Mouse (Mus musculus): ENCODE results near the gene Tspan4. TPM values are rescaled to one million over a fixed set of nuclear protein-coding genes. Genes with fewer than 3 reads are reported as not detected.

Gene Tspan4
- 97.6 and 109 TPM in 2 replicates for polyA plus RNA-seq (2012; rRNA removed)

DNA sequence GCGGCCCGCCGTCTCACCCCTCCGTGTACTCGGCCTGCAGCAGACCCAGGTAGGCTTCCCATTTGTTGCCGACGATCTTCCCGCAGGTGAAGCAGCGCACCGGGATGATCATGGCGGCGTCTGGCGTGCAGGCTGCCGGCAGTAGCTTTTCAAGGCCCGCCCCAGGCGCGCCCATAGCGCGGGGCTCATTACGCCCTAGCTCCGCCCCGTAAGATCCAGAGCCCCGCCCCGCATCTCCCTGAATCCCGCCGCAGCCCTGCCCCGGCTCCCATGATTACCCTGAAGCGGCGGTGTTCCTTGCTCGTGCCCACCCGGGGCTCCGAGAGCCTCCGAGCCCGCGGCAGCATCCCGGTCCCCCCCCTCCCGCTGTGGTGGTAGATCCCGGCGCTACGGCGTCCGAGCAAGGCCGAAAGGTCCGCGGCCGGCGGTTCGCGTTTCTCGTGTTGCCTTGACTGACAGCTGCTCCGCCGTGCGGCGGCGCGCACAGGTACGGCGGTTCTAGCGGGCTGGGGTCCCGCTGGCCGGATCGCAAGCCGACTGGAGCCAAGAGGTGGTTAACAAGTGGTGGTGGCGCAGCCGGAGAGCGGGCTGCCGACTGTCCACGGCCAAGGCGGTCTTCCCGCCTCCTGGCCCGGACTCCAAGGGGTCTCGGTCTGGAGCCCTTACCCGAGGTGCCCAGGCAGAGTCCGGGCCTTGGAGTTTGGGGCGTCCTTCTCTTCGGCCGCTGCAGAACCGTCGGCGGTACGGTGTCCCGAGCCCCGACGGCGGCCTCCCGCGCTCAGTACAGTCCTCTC is at the start of gene Tspan4, which contains the start of gene Polr2l:
Gene Tspan4 (plus strand): TSS at position 230 of the 794 bp plus-strand sequence.
Gene Polr2l (minus strand): TSS at position 122 of the 794 bp plus-strand sequence.
- Histone ChIP-seq H3K27me3 (ENCODE audit: control insufficient read depth, insufficient read depth, low read length) (peaks cover 7% of the 10 kb centered on the region; the same call in 1 of the 2 replicates), H3K4me1 (ENCODE audit: control insufficient read depth, insufficient read depth, insufficient read length) (peaks cover 12% of the 10 kb centered on the region), H3K27ac (ENCODE audit: insufficient read depth, low read length) (peak within 1 kb of the TSS; percentile 91), H3K36me3 (ENCODE audit: control insufficient read depth, insufficient read depth, low read length) (peaks cover 11% of the 10 kb centered on the region), H3K4me3 (ENCODE audit: extremely low read depth, insufficient read depth, insufficient read length) (peak within 1 kb of the TSS; percentile 74)
- WGBS = under 1% methylated on average over 87 of the region's 87 CpGs
- TF ChIP-seq CTCF (IDR thresholded peaks at IDR 0.05; ENCODE audit: extremely low read depth, insufficient read depth, insufficient read length, insufficient replicate concordance) (no peak), POLR2A (IDR thresholded peaks at IDR 0.05; ENCODE audit: low read depth, low read length) (peak; percentile 64)
- peak; percentile 75 to 79 for DNase-seq (ENCODE audit: low read depth in 1 of 2, low spot score in 2 of 2)

DNA sequence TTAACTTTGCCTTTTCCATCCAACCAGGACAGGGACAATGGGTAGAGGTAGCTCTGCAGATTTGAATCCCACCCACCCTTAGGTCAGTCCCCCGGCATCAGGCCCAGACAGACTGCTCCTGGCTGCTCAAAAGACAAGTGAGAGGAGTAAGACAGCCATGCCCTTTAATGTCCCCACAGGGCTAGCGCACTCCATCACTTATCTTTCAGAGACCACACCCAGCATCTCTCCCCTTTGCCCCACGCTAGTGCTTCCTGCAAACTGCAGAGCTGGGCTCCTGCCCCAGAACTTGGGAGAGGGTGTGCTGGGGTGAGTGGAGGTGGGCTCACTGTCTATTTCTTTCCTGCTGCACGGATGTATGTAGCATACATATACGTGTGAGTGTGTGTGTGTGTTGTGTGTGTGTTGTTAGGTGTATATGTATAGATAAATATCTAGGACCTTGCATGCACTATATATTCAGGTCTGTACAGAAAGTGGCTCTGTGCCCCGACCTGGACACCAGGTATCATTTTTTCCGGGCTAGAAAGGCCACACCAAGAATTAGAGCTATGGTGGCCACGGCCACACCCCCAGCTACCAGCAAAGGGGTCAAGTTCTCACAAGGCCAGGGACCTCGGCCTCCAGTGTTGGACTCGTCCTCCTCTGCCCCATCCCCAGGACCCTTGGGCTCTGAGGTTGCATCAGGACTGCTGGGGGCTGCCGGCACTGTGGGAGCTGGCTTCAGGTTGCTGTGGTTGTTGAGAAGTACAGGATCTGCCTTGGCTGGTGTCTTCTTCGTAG is 47.9 kb upstream of the Tspan4 start:
- 80% methylated on average over 12 of the region's 12 CpGs for WGBS
- TF ChIP-seq CTCF (IDR thresholded peaks at IDR 0.05; ENCODE audit: extremely low read depth, insufficient read depth, insufficient read length, insufficient replicate concordance) (no peak), POLR2A (IDR thresholded peaks at IDR 0.05; ENCODE audit: low read depth, low read length) (no peak)
- Histone ChIP-seq H3K27ac (ENCODE audit: insufficient read depth, low read length) (no peak overlapping the region), H3K36me3 (ENCODE audit: control insufficient read depth, insufficient read depth, low read length) (peaks cover 10% of the 10 kb centered on the region), H3K27me3 (ENCODE audit: control insufficient read depth, insufficient read depth, low read length) (no peaks in the 10 kb centered on the region), H3K4me3 (ENCODE audit: extremely low read depth, insufficient read depth, insufficient read length) (no peak overlapping the region), H3K4me1 (ENCODE audit: control insufficient read depth, insufficient read depth, insufficient read length) (no peaks in the 10 kb centered on the region)
- no peak for DNase-seq (ENCODE audit: low read depth in 1 of 2, low spot score in 2 of 2)

DNA sequence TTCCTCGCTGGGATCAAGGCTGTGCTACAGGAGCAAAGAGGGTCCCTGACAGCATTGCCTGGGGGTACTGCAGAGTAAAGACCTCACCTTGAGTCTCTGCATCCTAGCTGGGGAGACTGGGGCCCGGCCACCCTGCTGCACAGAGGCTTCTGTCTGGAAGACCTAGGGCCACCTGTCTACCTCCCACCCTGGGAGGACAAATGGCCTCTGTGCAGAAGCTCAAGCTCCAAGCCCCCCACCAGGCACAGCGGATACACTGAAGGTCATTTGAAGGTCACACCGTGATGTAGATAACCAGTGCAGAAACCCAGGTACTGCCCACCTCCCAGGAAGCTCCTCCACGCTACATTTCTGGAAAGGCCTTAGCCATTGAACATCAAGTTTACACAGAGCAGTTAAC is 46.3 kb upstream of the Tspan4 start:
- Histone ChIP-seq H3K27me3 (ENCODE audit: control insufficient read depth, insufficient read depth, low read length) (no peaks in the 10 kb centered on the region), H3K4me1 (ENCODE audit: control insufficient read depth, insufficient read depth, insufficient read length) (no peaks in the 10 kb centered on the region), H3K27ac (ENCODE audit: insufficient read depth, low read length) (no peak overlapping the region), H3K4me3 (ENCODE audit: extremely low read depth, insufficient read depth, insufficient read length) (no peak overlapping the region), H3K36me3 (ENCODE audit: control insufficient read depth, insufficient read depth, low read length) (peaks cover 17% of the 10 kb centered on the region)
- DNase-seq (ENCODE audit: low read depth in 1 of 2, low spot score in 2 of 2) = no peak
- TF ChIP-seq CTCF (IDR thresholded peaks at IDR 0.05; ENCODE audit: extremely low read depth, insufficient read depth, insufficient read length, insufficient replicate concordance) = no peak
- no peak for TF ChIP-seq POLR2A (IDR thresholded peaks at IDR 0.05; ENCODE audit: low read depth, low read length)
- 83% methylated on average over 5 of the region's 5 CpGs for WGBS

DNA sequence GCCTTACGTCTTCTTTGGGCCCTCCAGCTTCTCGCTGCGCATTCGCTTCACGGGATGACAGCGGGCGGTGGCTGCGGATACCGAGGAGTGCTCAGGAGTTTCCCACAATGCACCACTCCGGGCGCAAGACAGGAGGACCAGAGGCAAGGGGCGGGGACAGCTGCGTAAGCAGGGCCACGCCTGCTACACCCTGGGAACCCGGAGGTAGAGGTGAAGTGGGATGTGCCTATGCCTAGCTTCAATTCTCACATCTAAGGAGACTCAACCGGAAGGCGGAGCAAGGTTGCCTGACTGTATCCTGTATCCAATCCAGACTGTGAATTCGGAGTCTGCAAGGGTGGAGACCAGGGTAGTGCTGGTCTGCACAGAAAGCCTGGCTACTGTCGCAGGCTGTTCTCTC is 45.7 kb upstream of the Tspan4 start, which contains the start of gene Cend1:
Gene Cend1 (minus strand): TSS at position 182 of the 400 bp plus-strand sequence.
- WGBS = 60% methylated on average over 19 of the region's 19 CpGs
- peak in 1 of 2 experiments; percentile 3 for DNase-seq (ENCODE audit: low read depth in 1 of 2, low spot score in 2 of 2)

DNA sequence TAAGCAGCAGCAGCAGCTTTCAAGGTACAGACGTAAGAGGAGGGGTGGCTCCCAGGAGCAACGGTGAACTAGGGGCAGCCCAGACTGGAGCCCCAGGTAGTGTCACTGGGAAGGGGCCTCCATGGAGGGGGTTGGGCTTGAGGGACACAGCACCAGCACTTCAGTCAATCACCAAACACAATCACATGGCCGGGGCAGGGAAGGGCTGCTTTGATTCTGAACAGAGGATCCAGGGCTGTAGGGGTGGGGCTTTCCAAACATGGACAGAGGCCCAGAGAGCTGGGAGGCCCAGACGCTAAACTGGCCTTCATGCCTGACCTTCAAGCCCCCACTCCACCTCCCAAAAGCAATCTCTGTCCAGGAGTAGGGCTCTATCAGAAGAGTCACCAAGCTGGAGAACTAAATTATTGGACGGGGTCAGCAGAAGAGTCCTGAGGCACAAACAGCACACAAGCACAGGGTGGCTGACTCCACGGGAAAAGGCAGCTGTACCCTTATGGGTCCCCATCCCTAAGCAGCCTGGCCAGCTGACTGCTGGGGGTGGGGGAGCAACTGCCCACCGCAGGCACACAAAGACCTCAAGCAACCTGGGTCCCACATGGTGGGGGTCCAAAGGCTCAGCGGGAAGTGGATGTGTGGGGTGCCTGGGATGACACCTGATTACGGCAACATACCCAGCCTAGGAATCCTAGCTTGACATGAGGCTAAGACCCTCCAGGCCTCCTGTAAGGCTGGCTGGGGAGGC is 45.0 kb upstream of the Tspan4 start:
- no peak overlapping the region for H3K4me3 ChIP-seq (ENCODE audit: extremely low read depth, insufficient read depth, insufficient read length)
- no peaks in the 10 kb centered on the region for H3K27me3 ChIP-seq (ENCODE audit: control insufficient read depth, insufficient read depth, low read length)
- H3K4me1 ChIP-seq (ENCODE audit: control insufficient read depth, insufficient read depth, insufficient read length) = peaks cover 11% of the 10 kb centered on the region; the same call in 1 of the 2 replicates
- H3K27ac ChIP-seq (ENCODE audit: insufficient read depth, low read length) = no peak overlapping the region
- no peak for DNase-seq (ENCODE audit: low read depth in 1 of 2, low spot score in 2 of 2)
- no peak for TF ChIP-seq POLR2A (IDR thresholded peaks at IDR 0.05; ENCODE audit: low read depth, low read length)
- TF ChIP-seq CTCF (IDR thresholded peaks at IDR 0.05; ENCODE audit: extremely low read depth, insufficient read depth, insufficient read length, insufficient replicate concordance) = no peak
- 89% methylated on average over 9 of the region's 9 CpGs for WGBS
- H3K36me3 ChIP-seq (ENCODE audit: control insufficient read depth, insufficient read depth, low read length) = peaks cover 19% of the 10 kb centered on the region

More for the DNA sequence above, 45.7 kb upstream of the Tspan4 start, which contains the start of gene Cend1:
- no peak within 1 kb of the TSS for H3K27ac ChIP-seq (ENCODE audit: insufficient read depth, low read length)
- no peak within 1 kb of the TSS for H3K4me3 ChIP-seq (ENCODE audit: extremely low read depth, insufficient read depth, insufficient read length)
- TF ChIP-seq POLR2A (IDR thresholded peaks at IDR 0.05; ENCODE audit: low read depth, low read length) = no peak
- no peak for TF ChIP-seq CTCF (IDR thresholded peaks at IDR 0.05; ENCODE audit: extremely low read depth, insufficient read depth, insufficient read length, insufficient replicate concordance)
- H3K27me3 ChIP-seq (ENCODE audit: control insufficient read depth, insufficient read depth, low read length) = no peaks in the 10 kb centered on the region
- peaks cover 4% of the 10 kb centered on the region; the same call in 1 of the 2 replicates for H3K4me1 ChIP-seq (ENCODE audit: control insufficient read depth, insufficient read depth, insufficient read length)
- H3K36me3 ChIP-seq (ENCODE audit: control insufficient read depth, insufficient read depth, low read length) = peaks cover 19% of the 10 kb centered on the region

DNA sequence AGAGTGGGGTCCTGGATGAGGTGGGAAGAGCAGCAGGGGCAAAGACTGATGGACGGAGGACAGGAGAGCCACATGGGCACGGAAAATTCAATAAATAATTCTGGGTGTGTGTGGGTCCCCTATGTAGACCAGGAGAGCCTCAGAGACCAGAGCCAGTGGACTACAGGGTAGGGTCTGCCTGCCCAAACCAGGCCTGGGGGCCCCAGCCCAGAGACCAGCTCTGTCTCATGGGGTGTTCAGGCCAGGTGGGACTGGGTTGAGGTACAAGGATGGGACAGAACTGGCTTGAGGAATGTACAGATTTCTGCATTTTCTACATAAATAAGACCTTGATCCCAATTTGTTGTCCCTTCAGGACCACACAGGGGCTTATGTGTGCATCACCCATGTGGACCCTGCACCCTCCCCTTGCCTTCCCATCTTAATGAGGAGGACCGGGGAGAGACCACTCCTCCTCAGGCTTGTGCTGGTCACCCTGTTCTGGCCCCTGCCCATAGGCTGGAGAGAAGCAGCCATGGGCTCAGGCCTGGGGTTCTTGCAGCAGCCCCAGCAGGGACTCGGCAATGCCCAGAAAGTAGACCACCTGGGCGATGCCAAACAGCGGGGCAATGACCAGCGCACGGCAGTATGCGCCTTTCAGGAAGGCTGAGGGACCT is 44.3 kb upstream of the Tspan4 start:
- no peak for DNase-seq (ENCODE audit: low read depth in 1 of 2, low spot score in 2 of 2)
- Histone ChIP-seq H3K4me3 (ENCODE audit: extremely low read depth, insufficient read depth, insufficient read length) (no peak overlapping the region), H3K36me3 (ENCODE audit: control insufficient read depth, insufficient read depth, low read length) (peaks cover 19% of the 10 kb centered on the region), H3K27ac (ENCODE audit: insufficient read depth, low read length) (no peak overlapping the region), H3K27me3 (ENCODE audit: control insufficient read depth, insufficient read depth, low read length) (no peaks in the 10 kb centered on the region), H3K4me1 (ENCODE audit: control insufficient read depth, insufficient read depth, insufficient read length) (peaks cover 14% of the 10 kb centered on the region; the same call in 1 of the 2 replicates)
- 96% methylated on average over 9 of the region's 9 CpGs for WGBS
- TF ChIP-seq CTCF (IDR thresholded peaks at IDR 0.05; ENCODE audit: extremely low read depth, insufficient read depth, insufficient read length, insufficient replicate concordance) (no peak), POLR2A (IDR thresholded peaks at IDR 0.05; ENCODE audit: low read depth, low read length) (no peak)
